Mouse (Mus musculus) midbrain, embryonic 16.5 days (tissue): ENCODE results near the gene Ifnk. TPM values are rescaled to one million over a fixed set of nuclear protein-coding genes. Genes with fewer than 3 reads are reported as not detected.

Experiments
- ATAC-seq: fragments of 200-750 bp; cut with Nextera tagmentation; 2 replicates; pipeline ENCODE4 v1.8.0; 2017; ENCODE audit warnings: moderate TSS enrichment
- H3K27ac ChIP-seq: fragments of 300-500 bp; sonication (generic); 2 replicates; pipeline ENCODE4 v1.5.1; 2014; ENCODE audit warnings: mild to moderate bottlenecking, low read length, mixed read lengths
- H3K27me3 ChIP-seq: fragments of 300-500 bp; sonication (generic); 2 replicates; pipeline ENCODE4 v1.6.1; 2014; ENCODE audit warnings: low read depth, low read length, mixed read lengths; ENCODE audit not compliant: control insufficient read depth, insufficient read depth
- H3K36me3 ChIP-seq: fragments of 300-500 bp; sonication (generic); 2 replicates; pipeline ENCODE4 v1.6.1; 2014; ENCODE audit warnings: mild to moderate bottlenecking, low read length, moderate library complexity, mixed read lengths; ENCODE audit not compliant: control insufficient read depth, insufficient read depth
- H3K4me1 ChIP-seq: fragments of 300-500 bp; sonication (generic); 2 replicates; pipeline ENCODE4 v1.6.1; 2014; ENCODE audit warnings: mild to moderate bottlenecking, low read length, mixed read lengths; ENCODE audit not compliant: control insufficient read depth, insufficient read depth
- H3K4me2 ChIP-seq: fragments of 300-500 bp; sonication (generic); 2 replicates; pipeline ENCODE4 v1.6.1; 2014; ENCODE audit warnings: mild to moderate bottlenecking, low read length, mixed read lengths
- H3K4me3 ChIP-seq: fragments of 300-500 bp; sonication (generic); 2 replicates; pipeline ENCODE4 v1.5.1; 2014; ENCODE audit warnings: low read depth, mild to moderate bottlenecking, low read length, moderate library complexity, mixed read lengths
- H3K9ac ChIP-seq: fragments of 300-500 bp; sonication (generic); 2 replicates; pipeline ENCODE4 v1.6.1; 2014; ENCODE audit warnings: low read depth, low read length, mixed read lengths
- H3K9me3 ChIP-seq: fragments of 300-500 bp; sonication (generic); replicated peaks from 2 replicates; pipeline ENCODE4 v1.6.1; 2014; ENCODE audit warnings: mild to moderate bottlenecking, low read length, mixed read lengths; ENCODE audit not compliant: control insufficient read depth, poor library complexity, severe bottlenecking
- WGBS: fragments of 180-500 bp; shearing (Covaris S2); extraction: QIAGEN DNeasy Blood & Tissue Kit; methylation state at CpG from one replicate; pipeline ENCODE4 v1.1.7; 2014; 5-methylcytosine and 5-hydroxymethylcytosine counted together
- polyA plus RNA-seq: library from polyadenylated mRNA; unstranded; fragments of >200 nt; fragmentation: Nextera tagmentation; extraction: Ambion mirVana; gene quantifications from 2 replicates; pipeline ENCODE4 v1.2.1, GENCODE M21; 2015

Ifnk gene
- polyA plus RNA-seq, 1 experiment from 2014 or later, result not detected

GRCm38 (mm10) chr4:35148326-35148725 lies 3.5 kb upstream of the Ifnk start:
- no peak overlapping the region for H3K4me2 ChIP-seq
- 91% methylated on average over 4 of the region's 4 CpGs for WGBS

GRCm38 (mm10) chr4:35150706-35151105 lies 1.1 kb upstream of the Ifnk start:
- no peak overlapping the region for H3K27ac ChIP-seq
- no peak for ATAC-seq
- no peaks in the 10 kb centered on the region for H3K9me3 ChIP-seq
- H3K4me1 ChIP-seq, result peaks cover under 1% of the 10 kb centered on the region; the same call in 1 of the 2 replicates
- H3K9ac ChIP-seq, result no peak overlapping the region
- 92% methylated on average over 3 of the region's 3 CpGs for WGBS
- H3K4me2 ChIP-seq, result no peak overlapping the region
- no peaks in the 10 kb centered on the region; the same call in 1 of the 2 replicates for H3K27me3 ChIP-seq
- H3K36me3 ChIP-seq, result no peaks in the 10 kb centered on the region
- no peak overlapping the region for H3K4me3 ChIP-seq

More at GRCm38 (mm10) chr4:35148326-35148725, 3.5 kb upstream of the Ifnk start:
- Histone ChIP-seq H3K4me3 (no peak overlapping the region), H3K4me1 (no peaks in the 10 kb centered on the region), H3K27ac (no peak overlapping the region), H3K9ac (no peak overlapping the region), H3K9me3 (no peaks in the 10 kb centered on the region), H3K36me3 (no peaks in the 10 kb centered on the region), H3K27me3 (no peaks in the 10 kb centered on the region)
- ATAC-seq, result no peak

- H3K27ac ChIP-seq, result no peak overlapping the region
- H3K9ac ChIP-seq, result no peak overlapping the region
- no peak overlapping the region for H3K4me2 ChIP-seq
- H3K4me3 ChIP-seq, result no peak overlapping the region
- H3K27me3 ChIP-seq, result no peaks in the 10 kb centered on the region; the same call in none of the 2 replicates
- WGBS, result 43% methylated on average over 3 of the region's 3 CpGs
- ATAC-seq, result no peak
- H3K36me3 ChIP-seq, result no peaks in the 10 kb centered on the region
- no peaks in the 10 kb centered on the region for H3K9me3 ChIP-seq
- H3K4me1 ChIP-seq, result peaks cover 9% of the 10 kb centered on the region; the same call in 1 of the 2 replicates
Measured at GRCm38 (mm10) chr4:35154051-35154450, 2.2 kb downstream of the Ifnk start.

GRCm38 (mm10) chr4:35155132-35155922 lies 3.5 kb downstream of the Ifnk start:
- H3K9me3 ChIP-seq, result no peaks in the 10 kb centered on the region
- no peaks in the 10 kb centered on the region for H3K36me3 ChIP-seq
- 25% methylated on average over 20 of the region's 20 CpGs for WGBS
- peaks cover 9% of the 10 kb centered on the region; the same call in 1 of the 2 replicates for H3K4me1 ChIP-seq
- no peak overlapping the region; the same call in 1 of the 2 replicates for H3K27ac ChIP-seq
- no peak overlapping the region for H3K9ac ChIP-seq
- H3K4me3 ChIP-seq, result peak overlapping the region; percentile 65
- peak overlapping the region; percentile 100 for H3K4me2 ChIP-seq
- no peak for ATAC-seq
- H3K27me3 ChIP-seq, result no peaks in the 10 kb centered on the region; the same call in none of the 2 replicates

GRCm38 (mm10) chr4:35156149-35156611 lies 4.3 kb downstream of the Ifnk start:
- no peaks in the 10 kb centered on the region for H3K9me3 ChIP-seq
- no peaks in the 10 kb centered on the region for H3K36me3 ChIP-seq
- under 1% methylated on average over 26 of the region's 26 CpGs for WGBS
- peak overlapping the region; percentile 23 for H3K27ac ChIP-seq
- H3K4me3 ChIP-seq, result peak overlapping the region; percentile 65
- peak overlapping the region; percentile 59 for H3K9ac ChIP-seq
- peak; percentile 67 for ATAC-seq
- H3K4me2 ChIP-seq, result peak overlapping the region; percentile 100
- peaks cover 9% of the 10 kb centered on the region; the same call in 1 of the 2 replicates for H3K4me1 ChIP-seq
- H3K27me3 ChIP-seq, result no peaks in the 10 kb centered on the region; the same call in none of the 2 replicates

GRCm38 (mm10) chr4:35156751-35157611 lies 5.1 kb downstream of the Ifnk start, which contains the start of gene Mob3b:
Gene Mob3b (minus strand): TSS chr4:35157484.
- peaks cover 9% of the 10 kb centered on the region; the same call in 1 of the 2 replicates for H3K4me1 ChIP-seq
- peak within 1 kb of the TSS; percentile 41; the same call in 1 of the 2 replicates for H3K27ac ChIP-seq
- no peaks in the 10 kb centered on the region for H3K9me3 ChIP-seq
- H3K4me2 ChIP-seq, result peak within 1 kb of the TSS; percentile 100
- peak within 1 kb of the TSS; percentile 66 for H3K9ac ChIP-seq
- ATAC-seq, result peak; percentile 88
- peak within 1 kb of the TSS; percentile 65 for H3K4me3 ChIP-seq
- under 1% methylated on average over 50 of the region's 50 CpGs for WGBS
- H3K27me3 ChIP-seq, result no peaks in the 10 kb centered on the region; the same call in none of the 2 replicates
- H3K36me3 ChIP-seq, result no peaks in the 10 kb centered on the region

- H3K4me2 ChIP-seq, result no peak overlapping the region
- ATAC-seq, result no peak
- peaks cover 9% of the 10 kb centered on the region; the same call in 1 of the 2 replicates for H3K4me1 ChIP-seq
- no peak overlapping the region for H3K27ac ChIP-seq
- H3K27me3 ChIP-seq, result no peaks in the 10 kb centered on the region; the same call in none of the 2 replicates
- no peaks in the 10 kb centered on the region for H3K9me3 ChIP-seq
- 70% methylated on average over 11 of the region's 11 CpGs for WGBS
- no peak overlapping the region for H3K9ac ChIP-seq
- H3K4me3 ChIP-seq, result no peak overlapping the region
- no peaks in the 10 kb centered on the region for H3K36me3 ChIP-seq
Measured at GRCm38 (mm10) chr4:35157815-35158214, 6.0 kb downstream of the Ifnk start.

- Histone ChIP-seq H3K9me3 (no peaks in the 10 kb centered on the region), H3K27me3 (no peaks in the 10 kb centered on the region), H3K27ac (no peak overlapping the region), H3K4me2 (no peak overlapping the region), H3K9ac (no peak overlapping the region), H3K4me1 (no peaks in the 10 kb centered on the region), H3K4me3 (no peak overlapping the region), H3K36me3 (no peaks in the 10 kb centered on the region)
- 85% methylated on average over 2 of the region's 2 CpGs for WGBS
- ATAC-seq, result no peak
Measured at GRCm38 (mm10) chr4:35165275-35165674, 13.4 kb downstream of the Ifnk start.
